In genomic region chr15:8605538-8606188, GRCm38 (mm10) we compare ENCODE assay signal across 20 mouse cellular contexts.
A peak's percentile ranks its signal among the peaks of the same experiment; 100 is the strongest.
DNase-seq lines count a peak whose midpoint lies in the region; ATAC-seq and TF ChIP-seq lines count a peak whose summit lies in the region.
"Had no signal": no experiment of that assay in that cellular context is flagged by ENCODE, and none has a peak within 500 bp of the region (broad histone marks: within the 10 kb centered on the region; RNA-seq: fewer than 3 reads in every experiment).

No protein-coding gene starts in this region.

- peak; percentile 87 for ATAC-seq in forebrain, embryonic 15.5 days (replicated peaks)
- no peak for ATAC-seq in forebrain, embryonic 11.5 days (replicated peaks; ENCODE audit: low FRiP score)
- peak; percentile 54; the same call in 1 of the 2 replicates for ATAC-seq in midbrain, embryonic 12.5 days (ENCODE audit: low FRiP score, low read depth)
- ATAC-seq in embryonic facial prominence, embryonic 15.5 days (ENCODE audit: insufficient number of reproducible peaks, low FRiP score, low TSS enrichment, low read depth) = peak; percentile 47; the same call in 1 of the 2 replicates
- peak; percentile 74 for ATAC-seq in midbrain, postnatal 0 days (ENCODE audit: low FRiP score)
- ATAC-seq: inflammation-experienced regulatory T-cells, adult 6 months had no signal

- H3K9ac ChIP-seq in forebrain, embryonic 15.5 days (replicated peaks) = no peak overlapping the region
- no peak overlapping the region for H3K9ac ChIP-seq in forebrain, embryonic 11.5 days (ENCODE audit: low read length)
- H3K9ac ChIP-seq in midbrain, embryonic 12.5 days (replicated peaks) = no peak overlapping the region
- H3K9ac ChIP-seq in embryonic facial prominence, embryonic 15.5 days = no peak overlapping the region
- H3K9ac ChIP-seq in midbrain, postnatal 0 days (replicated peaks; ENCODE audit: low read length, poor library complexity, severe bottlenecking) = no peak overlapping the region
- H3K9ac ChIP-seq: heart, embryonic 13.5 days; liver, embryonic 13.5 days had no signal

- H3K4me1 ChIP-seq in forebrain, embryonic 15.5 days = 0 out of 2 replicates have a peak, but pooled peaks cover 4% of the 10 kb centered on the region
- H3K4me1 ChIP-seq in forebrain, embryonic 11.5 days (replicated peaks; ENCODE audit: control insufficient read depth, insufficient read depth, low read length) = no peaks in the 10 kb centered on the region
- peaks cover 7% of the 10 kb centered on the region for H3K4me1 ChIP-seq in midbrain, embryonic 12.5 days
- peaks cover 6% of the 10 kb centered on the region for H3K4me1 ChIP-seq in midbrain, embryonic 10.5 days
- peaks cover 5% of the 10 kb centered on the region; the same call in 1 of the 2 replicates for H3K4me1 ChIP-seq in embryonic facial prominence, embryonic 15.5 days
- H3K4me1 ChIP-seq in midbrain, postnatal 0 days (ENCODE audit: insufficient read depth, low read length) = no peaks in the 10 kb centered on the region
- H3K4me1 ChIP-seq: heart, embryonic 13.5 days; liver, embryonic 13.5 days had no signal

- H3K27me3 ChIP-seq in forebrain, embryonic 15.5 days = no peaks in the 10 kb centered on the region
- H3K27me3 ChIP-seq in forebrain, embryonic 11.5 days (ENCODE audit: control insufficient read depth, insufficient read depth, low read length) = no peaks in the 10 kb centered on the region
- no peaks in the 10 kb centered on the region for H3K27me3 ChIP-seq in midbrain, embryonic 12.5 days
- H3K27me3 ChIP-seq in midbrain, embryonic 10.5 days (ENCODE audit: low read depth, poor library complexity, severe bottlenecking) = no peaks in the 10 kb centered on the region
- no peaks in the 10 kb centered on the region for H3K27me3 ChIP-seq in embryonic facial prominence, embryonic 15.5 days
- no peaks in the 10 kb centered on the region for H3K27me3 ChIP-seq in midbrain, postnatal 0 days (ENCODE audit: insufficient read depth, low read length)
- H3K27me3 ChIP-seq: heart, embryonic 13.5 days; liver, embryonic 13.5 days had no signal

- TF ChIP-seq CTCF in midbrain, postnatal 0 days (IDR thresholded peaks at IDR 0.05) = no peak
- TF ChIP-seq CTCF in left cerebral cortex, adult 2 months (IDR thresholded peaks at IDR 0.05) = no peak

- no peaks in the 10 kb centered on the region for H3K9me3 ChIP-seq in forebrain, embryonic 15.5 days
- no peaks in the 10 kb centered on the region for H3K9me3 ChIP-seq in forebrain, embryonic 11.5 days (ENCODE audit: control insufficient read depth, low read length)
- H3K9me3 ChIP-seq in midbrain, embryonic 12.5 days = no peaks in the 10 kb centered on the region
- no peaks in the 10 kb centered on the region for H3K9me3 ChIP-seq in midbrain, embryonic 10.5 days (replicated peaks)
- no peaks in the 10 kb centered on the region for H3K9me3 ChIP-seq in embryonic facial prominence, embryonic 15.5 days (replicated peaks)
- no peaks in the 10 kb centered on the region for H3K9me3 ChIP-seq in midbrain, postnatal 0 days (ENCODE audit: low read length)
- H3K9me3 ChIP-seq: heart, embryonic 13.5 days; liver, embryonic 13.5 days had no signal

- H3K36me3 ChIP-seq in forebrain, embryonic 15.5 days = no peaks in the 10 kb centered on the region
- H3K36me3 ChIP-seq in forebrain, embryonic 11.5 days (ENCODE audit: control insufficient read depth, insufficient read depth, low read length) = no peaks in the 10 kb centered on the region
- H3K36me3 ChIP-seq in midbrain, embryonic 12.5 days = no peaks in the 10 kb centered on the region
- no peaks in the 10 kb centered on the region for H3K36me3 ChIP-seq in midbrain, embryonic 10.5 days
- H3K36me3 ChIP-seq in embryonic facial prominence, embryonic 15.5 days = no peaks in the 10 kb centered on the region
- H3K36me3 ChIP-seq in midbrain, postnatal 0 days (ENCODE audit: insufficient read depth, low read length) = no peaks in the 10 kb centered on the region
- H3K36me3 ChIP-seq: heart, embryonic 13.5 days; liver, embryonic 13.5 days had no signal

- H3K4me3 ChIP-seq in forebrain, embryonic 15.5 days = no peak overlapping the region
- no peak overlapping the region for H3K4me3 ChIP-seq in forebrain, embryonic 11.5 days (ENCODE audit: low read depth, low read length)
- no peak overlapping the region for H3K4me3 ChIP-seq in midbrain, embryonic 12.5 days
- no peak overlapping the region for H3K4me3 ChIP-seq in midbrain, embryonic 10.5 days
- H3K4me3 ChIP-seq in embryonic facial prominence, embryonic 15.5 days (replicated peaks) = no peak overlapping the region
- H3K4me3 ChIP-seq in midbrain, postnatal 0 days (ENCODE audit: low read depth, low read length) = no peak overlapping the region
- H3K4me3 ChIP-seq in left cerebral cortex, adult 2 months = no peak overlapping the region
- H3K4me3 ChIP-seq: heart, adult 2 months; heart, embryonic 13.5 days; liver, embryonic 13.5 days had no signal

- intact Hi-C loops in left cerebral cortex, adult 2 months (cut with DNase I) = no loop called here

- DNase-seq in forebrain, embryonic 11.5 days (ENCODE audit: low spot score) = no peak
- DNase-seq in midbrain, embryonic 10.5 days (ENCODE audit: low spot score) = no peak
- no peak for DNase-seq in midbrain, postnatal 0 days (ENCODE audit: low spot score)
- no peak for DNase-seq in left cerebral cortex, adult 2 months (ENCODE audit: extremely low spot score in 1 of 2, low spot score in 2 of 2)
- DNase-seq: adrenal gland, postnatal 25 days; cerebellum, adult 9-10 months; gastrocnemius, postnatal 14 days; heart, adult 2 months; heart, postnatal 14 days; kidney, adult 18-20 months; kidney, postnatal 4 days; liver, embryonic 13.5 days; lung, adult 2 months; lung, postnatal 14 days; thymus, postnatal 25 days had no signal

- WGBS in forebrain, embryonic 15.5 days = 32% methylated on average over 6 of the region's 6 CpGs
- WGBS in forebrain, embryonic 11.5 days = 53% methylated on average over 6 of the region's 6 CpGs
- 52% methylated on average over 6 of the region's 6 CpGs for WGBS in midbrain, embryonic 12.5 days
- WGBS in midbrain, embryonic 10.5 days = 53% methylated on average over 6 of the region's 6 CpGs
- 51% methylated on average over 6 of the region's 6 CpGs for WGBS in embryonic facial prominence, embryonic 15.5 days
- WGBS in midbrain, postnatal 0 days = 24% methylated on average over 6 of the region's 6 CpGs

- H3K27ac ChIP-seq in forebrain, embryonic 15.5 days (replicated peaks) = peak overlapping the region; percentile 46
- H3K27ac ChIP-seq in forebrain, embryonic 11.5 days (ENCODE audit: low read depth, low read length) = no peak overlapping the region
- no peak overlapping the region for H3K27ac ChIP-seq in midbrain, embryonic 12.5 days (replicated peaks)
- H3K27ac ChIP-seq in midbrain, embryonic 10.5 days (replicated peaks) = no peak overlapping the region
- no peak overlapping the region for H3K27ac ChIP-seq in embryonic facial prominence, embryonic 15.5 days (replicated peaks)
- H3K27ac ChIP-seq in midbrain, postnatal 0 days (ENCODE audit: low read depth, low read length) = no peak overlapping the region
- H3K27ac ChIP-seq in left cerebral cortex, adult 2 months = no peak overlapping the region
- H3K27ac ChIP-seq: heart, adult 2 months; heart, embryonic 13.5 days; liver, embryonic 13.5 days had no signal

- no peak overlapping the region for H3K4me2 ChIP-seq in forebrain, embryonic 15.5 days (replicated peaks)
- no peak overlapping the region for H3K4me2 ChIP-seq in forebrain, embryonic 11.5 days (ENCODE audit: low read depth, low read length, severe bottlenecking)
- no peak overlapping the region for H3K4me2 ChIP-seq in midbrain, embryonic 12.5 days (replicated peaks)
- no peak overlapping the region for H3K4me2 ChIP-seq in embryonic facial prominence, embryonic 15.5 days (replicated peaks)
- no peak overlapping the region for H3K4me2 ChIP-seq in midbrain, postnatal 0 days (ENCODE audit: low read depth, low read length, poor library complexity, severe bottlenecking)
- H3K4me2 ChIP-seq: heart, embryonic 13.5 days; liver, embryonic 13.5 days had no signal
